Mouse (Mus musculus) neural tube, embryonic 14.5 days (tissue): ENCODE results near the gene Slc24a4. TPM values are rescaled to one million over a fixed set of nuclear protein-coding genes. Genes with fewer than 3 reads are reported as not detected.
"Not testable (repeated sequence)": the region's sequence is repeated elsewhere in the genome, so short reads cannot be mapped to it uniquely, and the experiment has no call there.

Experiments used
- ATAC-seq: fragments of 200-750 bp; cut with Nextera tagmentation; 2 replicates; pipeline ENCODE4 v1.8.0; 2017; ENCODE audit warnings: low read depth, mild to moderate bottlenecking, moderate TSS enrichment, moderate library complexity
- H3K27ac ChIP-seq: fragments of 300-500 bp; sonication (generic); 2 replicates; pipeline ENCODE4 v1.5.1; 2014; ENCODE audit warnings: low read depth, mild to moderate bottlenecking, control low read depth, low read length, moderate library complexity, mixed read lengths
- H3K27me3 ChIP-seq: fragments of 300-500 bp; sonication (generic); 2 replicates; pipeline ENCODE4 v1.6.1; 2014; ENCODE audit warnings: low read length; ENCODE audit not compliant: control insufficient read depth, insufficient read depth
- H3K36me3 ChIP-seq: fragments of 300-500 bp; sonication (generic); 2 replicates; pipeline ENCODE4 v1.6.1; 2014; ENCODE audit warnings: low read length, mixed read lengths; ENCODE audit not compliant: control insufficient read depth, insufficient read depth
- H3K4me1 ChIP-seq: fragments of 300-500 bp; sonication (generic); 2 replicates; pipeline ENCODE4 v1.6.1; 2014; ENCODE audit warnings: low read length; ENCODE audit not compliant: control insufficient read depth, insufficient read depth
- H3K4me2 ChIP-seq: fragments of 300-500 bp; sonication (generic); 2 replicates; pipeline ENCODE4 v1.6.1; 2014; ENCODE audit warnings: mild to moderate bottlenecking, low read depth, low read length, control low read depth
- H3K4me3 ChIP-seq: fragments of 300-500 bp; sonication (generic); 2 replicates; pipeline ENCODE4 v1.5.1; 2014; ENCODE audit warnings: low read depth, low read length, control low read depth, mixed read lengths
- H3K9ac ChIP-seq: fragments of 300-500 bp; sonication (generic); replicated peaks from 2 replicates; pipeline ENCODE4 v1.6.1; 2014; ENCODE audit warnings: low read depth, mild to moderate bottlenecking, control low read depth, low read length, mixed read lengths
- H3K9me3 ChIP-seq: fragments of 300-500 bp; sonication (generic); 2 replicates; pipeline ENCODE4 v1.6.1; 2016; ENCODE audit warnings: low read length; ENCODE audit not compliant: control insufficient read depth
- WGBS: fragments of 180-500 bp; shearing (Covaris S2); extraction: QIAGEN DNeasy Blood & Tissue Kit; methylation state at CpG from one replicate; pipeline ENCODE4 v1.1.7; 2014; 5-methylcytosine and 5-hydroxymethylcytosine counted together
- polyA plus RNA-seq: library from polyadenylated mRNA; unstranded; fragments of >200 nt; fragmentation: Nextera tagmentation; extraction: Ambion mirVana; gene quantifications from 2 replicates; pipeline ENCODE4 v1.2.1, GENCODE M21; 2014

The Slc24a4 gene
- polyA plus RNA-seq, 1 experiment from 2014 or later = 3.2 TPM

- Histone ChIP-seq H3K4me3 (no peak overlapping the region), H3K4me2 (no peak overlapping the region), H3K9me3 (no peaks in the 10 kb centered on the region), H3K27ac (no peak overlapping the region), H3K27me3 (no peaks in the 10 kb centered on the region), H3K36me3 (no peaks in the 10 kb centered on the region), H3K4me1 (no peaks in the 10 kb centered on the region), H3K9ac (no peak overlapping the region)
- ATAC-seq = no peak
- WGBS = 92% methylated on average over 8 of the region's 8 CpGs
These were observed 137.9 kb downstream of the Slc24a4 start for GRCm38 (mm10) chr12:102266433-102266832.

DNA sequence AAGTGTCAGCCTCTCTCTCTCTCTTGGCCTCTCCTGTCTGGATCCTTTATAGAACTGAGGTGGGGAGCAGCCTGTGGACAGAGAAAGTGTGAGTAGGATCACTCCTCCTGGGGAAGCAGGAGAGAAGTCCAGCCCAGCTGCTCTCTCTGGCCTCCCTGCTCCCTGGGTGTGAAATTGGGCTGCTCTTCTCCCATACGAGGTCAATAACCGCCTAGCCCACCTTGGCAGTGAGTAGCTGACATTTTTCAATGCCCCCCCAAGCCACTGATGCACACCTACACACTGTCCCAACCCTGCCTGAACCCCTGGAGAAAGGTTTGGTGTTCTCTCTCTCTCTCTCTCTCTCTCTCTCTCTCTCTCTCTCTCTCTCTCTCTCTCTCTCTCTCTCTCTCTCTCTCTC is 140.6 kb downstream of the Slc24a4 start:
- Histone ChIP-seq H3K9ac (no peak overlapping the region), H3K4me3 (no peak overlapping the region), H3K36me3 (no peaks in the 10 kb centered on the region), H3K4me1 (no peaks in the 10 kb centered on the region), H3K27me3 (no peaks in the 10 kb centered on the region), H3K9me3 (no peaks in the 10 kb centered on the region), H3K4me2 (no peak overlapping the region), H3K27ac (no peak overlapping the region)
- no peak for ATAC-seq
- 54% methylated on average over 2 of the region's 2 CpGs for WGBS

DNA sequence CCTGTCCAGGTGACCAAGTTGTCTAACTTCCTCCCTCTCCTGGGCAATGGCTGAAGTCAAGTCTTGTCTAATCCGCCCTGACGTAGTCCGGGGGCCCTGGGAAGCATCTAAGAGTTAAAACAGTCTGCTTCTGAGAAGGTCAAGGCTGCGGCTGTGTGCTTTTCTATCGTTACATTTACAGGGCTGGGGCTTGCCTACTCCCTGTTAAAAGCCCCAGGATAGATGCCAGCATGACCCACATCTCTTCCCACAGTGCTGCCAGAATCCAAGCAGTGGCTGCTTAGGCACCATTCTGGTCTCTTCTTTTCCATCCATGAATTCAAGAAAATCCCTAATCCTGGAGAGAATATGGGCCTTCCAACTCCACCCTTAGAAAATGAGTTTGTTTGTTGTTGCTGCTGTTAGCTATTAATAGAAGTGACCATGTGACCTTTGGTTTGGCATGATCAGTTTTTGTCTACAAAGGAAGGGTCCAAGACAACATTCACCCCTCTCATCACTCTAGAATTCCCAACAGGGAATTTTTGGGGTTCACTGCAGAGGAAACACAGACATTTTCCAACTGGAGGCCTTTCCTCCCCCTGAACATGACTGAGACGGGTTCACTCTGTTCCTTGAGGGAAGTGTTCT is 142.4 kb downstream of the Slc24a4 start:
- no peak overlapping the region for H3K4me2 ChIP-seq
- WGBS = 87% methylated on average over 6 of the region's 6 CpGs
- no peaks in the 10 kb centered on the region for H3K27me3 ChIP-seq
- ATAC-seq = no peak
- no peak overlapping the region for H3K27ac ChIP-seq
- H3K4me3 ChIP-seq = no peak overlapping the region
- no peaks in the 10 kb centered on the region for H3K9me3 ChIP-seq
- H3K36me3 ChIP-seq = no peaks in the 10 kb centered on the region
- no peak overlapping the region for H3K9ac ChIP-seq
- H3K4me1 ChIP-seq = no peaks in the 10 kb centered on the region

DNA sequence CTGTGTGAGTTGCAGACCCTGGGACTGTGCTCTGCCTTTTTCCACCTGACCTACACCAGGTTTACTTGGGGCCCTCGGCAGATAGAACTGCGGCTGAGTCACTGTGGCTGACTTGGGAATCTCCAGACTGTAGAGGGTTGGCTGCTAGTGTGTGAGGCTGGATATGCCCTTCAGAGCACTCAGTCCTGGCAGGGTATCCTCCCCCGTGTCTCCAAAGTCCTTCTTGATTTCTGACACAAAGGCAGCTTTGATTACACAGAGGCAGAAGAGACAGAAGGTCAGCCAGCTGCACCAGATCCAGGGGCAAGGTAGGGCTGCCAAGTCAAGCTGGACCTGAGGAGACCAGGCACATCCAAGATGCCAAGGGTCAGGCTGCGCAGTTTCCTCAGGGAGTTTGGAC is 142.9 kb downstream of the Slc24a4 start:
- Histone ChIP-seq H3K36me3 (no peaks in the 10 kb centered on the region), H3K4me2 (no peak overlapping the region), H3K4me3 (no peak overlapping the region), H3K4me1 (no peaks in the 10 kb centered on the region), H3K27ac (no peak overlapping the region), H3K27me3 (no peaks in the 10 kb centered on the region), H3K9ac (no peak overlapping the region), H3K9me3 (no peaks in the 10 kb centered on the region)
- ATAC-seq = no peak
- WGBS = 75% methylated on average over 4 of the region's 4 CpGs

GRCm38 (mm10) chr12:102275833-102276443 is 147.4 kb downstream of the Slc24a4 start:
- Histone ChIP-seq H3K9ac (no peak overlapping the region), H3K9me3 (no peaks in the 10 kb centered on the region), H3K4me2 (no peak overlapping the region), H3K27me3 (no peaks in the 10 kb centered on the region), H3K27ac (no peak overlapping the region), H3K36me3 (no peaks in the 10 kb centered on the region), H3K4me1 (no peaks in the 10 kb centered on the region), H3K4me3 (no peak overlapping the region)
- no peak for ATAC-seq
- WGBS = 61% methylated on average over 7 of the region's 7 CpGs

DNA sequence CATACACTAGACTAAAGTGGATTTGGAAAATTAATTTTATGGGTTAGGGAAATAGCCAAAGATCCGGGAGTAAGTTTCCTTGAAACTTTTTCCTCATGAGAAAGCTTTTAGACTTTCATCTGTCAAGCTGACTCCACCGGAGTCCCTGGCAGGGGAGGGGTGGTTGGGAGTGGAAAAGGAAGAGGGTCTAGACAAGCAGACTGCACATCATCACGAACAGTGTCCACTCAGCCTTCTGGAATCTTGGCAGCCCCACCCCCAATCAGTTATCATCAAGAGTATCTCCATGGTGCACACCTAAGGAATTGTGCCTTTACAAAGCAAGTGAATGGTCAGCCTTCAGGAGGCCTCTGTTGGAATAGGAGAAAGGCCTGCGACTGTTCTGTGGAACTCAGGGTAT is 151.8 kb downstream of the Slc24a4 start:
- H3K9me3 ChIP-seq, H3K36me3 ChIP-seq, H3K9ac ChIP-seq, H3K4me3 ChIP-seq, H3K27ac ChIP-seq, ATAC-seq, H3K27me3 ChIP-seq, H3K4me2 ChIP-seq, H3K4me1 ChIP-seq: not testable (repeated sequence)
- WGBS = 69% methylated on average over 4 of the region's 4 CpGs

- ATAC-seq = no peak
- no peaks in the 10 kb centered on the region for H3K27me3 ChIP-seq
- H3K9me3 ChIP-seq = no peaks in the 10 kb centered on the region
- no peaks in the 10 kb centered on the region for H3K36me3 ChIP-seq
- H3K9ac ChIP-seq = no peak overlapping the region
- H3K4me1 ChIP-seq = peaks cover 5% of the 10 kb centered on the region; the same call in 1 of the 2 replicates
- WGBS = 41% methylated on average over 7 of the region's 7 CpGs
- H3K4me3 ChIP-seq = no peak overlapping the region
- no peak overlapping the region for H3K27ac ChIP-seq
- no peak overlapping the region for H3K4me2 ChIP-seq
These were observed 152.5 kb downstream of the Slc24a4 start for GRCm38 (mm10) chr12:102280867-102281503.

GRCm38 (mm10) chr12:102282126-102282525 is 153.6 kb downstream of the Slc24a4 start:
- no peak for ATAC-seq
- 58% methylated on average over 2 of the region's 2 CpGs for WGBS
- Histone ChIP-seq H3K27ac (no peak overlapping the region), H3K27me3 (no peaks in the 10 kb centered on the region), H3K9me3 (no peaks in the 10 kb centered on the region), H3K4me3 (0 out of 2 replicates have a peak overlapping the region, but pooled peaks have one; percentile 52), H3K9ac (no peak overlapping the region), H3K4me2 (peak overlapping the region; percentile 98; the same call in 1 of the 2 replicates), H3K36me3 (no peaks in the 10 kb centered on the region), H3K4me1 (peaks cover 8% of the 10 kb centered on the region)

- peak within 1 kb of the TSS; percentile 52 for H3K4me3 ChIP-seq
- peak within 1 kb of the TSS; percentile 98 for H3K4me2 ChIP-seq
- under 1% methylated on average over 75 of the region's 75 CpGs for WGBS
- H3K9me3 ChIP-seq = no peaks in the 10 kb centered on the region
- H3K9ac ChIP-seq = peak within 1 kb of the TSS; percentile 59
- H3K27me3 ChIP-seq = no peaks in the 10 kb centered on the region
- peak; percentile 67 for ATAC-seq
- peaks cover 8% of the 10 kb centered on the region for H3K4me1 ChIP-seq
- peak within 1 kb of the TSS; percentile 50 for H3K27ac ChIP-seq
- no peaks in the 10 kb centered on the region for H3K36me3 ChIP-seq
These were observed 154.4 kb downstream of the Slc24a4 start, which contains the start of gene Rin3 for GRCm38 (mm10) chr12:102282763-102283482. TSS of gene Rin3 (plus strand) at chr12:102283048.
